Mouse (Mus musculus): ENCODE measurements around the gene Cenpk. TPM values are rescaled to one million over a fixed set of nuclear protein-coding genes. Genes with fewer than 3 reads are reported as not detected.
"Not testable (repeated sequence)": the region's sequence is repeated elsewhere in the genome, so short reads cannot be mapped to it uniquely, and the experiment has no call there.

Gene Cenpk
- 1 to 10 TPM; 1.4 to 1.9 TPM for total RNA-seq (2021)
- long read RNA-seq, experiment 1, partial matches to known transcripts = 0 of 1 reads
- long read RNA-seq, experiment 1, other reads (novel, unspliced or antisense) = 1 of 1 reads
- long read RNA-seq, experiment 2, partial matches to known transcripts = 0 of 1 reads
- long read RNA-seq, experiment 2, other reads (novel, unspliced or antisense) = 1 of 1 reads

GRCm38 (mm10) chr13:104228384-104229066 is at the start of gene Cenpk, which contains the start of gene Ppwd1:
Gene Cenpk, plus strand, starts transcription at chr13:104228611.
Gene Ppwd1, minus strand, starts transcription at chr13:104228843.
- DNase-seq = peak; percentile 96 to 98
- intact Hi-C loops (cut with DNase I) = loop anchor here (5.0 kb wide), 1 partner anchor 51 kb away; the partner anchor contains the start of genes Trappc13 and Trim23

GRCm38 (mm10) chr13:104178650-104179121 is 49.7 kb upstream of the Cenpk start, which contains the start of gene Trim23:
Gene Trim23, plus strand, starts transcription at chr13:104178797.
- peak; percentile 97 to 98 for DNase-seq
- intact Hi-C loops (cut with DNase I) = loop anchor here (5.0 kb wide), 1 partner anchor 49 kb away; the partner anchor contains the start of genes Cenpk and Ppwd1

- intact Hi-C loops (cut with DNase I) = loop anchor here (5.0 kb wide), 1 partner anchor 48 kb away; the partner anchor contains the start of genes Cenpk and Ppwd1
- DNase-seq = no peak
Measured at GRCm38 (mm10) chr13:104179176-104179888, 49.1 kb upstream of the Cenpk start.

GRCm38 (mm10) chr13:104187357-104187756 is 41.1 kb upstream of the Cenpk start:
- intact Hi-C loops (cut with DNase I) = no loop called here
- DNase-seq = no peak

- DNase-seq; intact Hi-C loops (cut with DNase I): not testable (repeated sequence)
Measured at GRCm38 (mm10) chr13:104195891-104196290, 32.5 kb upstream of the Cenpk start.

- DNase-seq = no peak
- intact Hi-C loops (cut with DNase I) = no loop called here
Measured at GRCm38 (mm10) chr13:104204313-104204712, 24.1 kb upstream of the Cenpk start.

GRCm38 (mm10) chr13:104227478-104227877 is 933 bp upstream of the Cenpk start:
- intact Hi-C loops (cut with DNase I) = loop anchor here (5.0 kb wide), 1 partner anchor 50 kb away; the partner anchor contains the start of genes Trappc13 and Trim23

GRCm38 (mm10) chr13:104229181-104229580 is 770 bp downstream of the Cenpk start:
- intact Hi-C loops (cut with DNase I) = loop anchor here (5.0 kb wide), 1 partner anchor 52 kb away; the partner anchor contains the start of genes Trappc13 and Trim23
- DNase-seq = no peak

More at GRCm38 (mm10) chr13:104227478-104227877, 933 bp upstream of the Cenpk start:
- DNase-seq = no peak

- intact Hi-C loops (cut with DNase I) = no loop called here
- no peak for DNase-seq
Measured at GRCm38 (mm10) chr13:104258997-104259396, 30.6 kb downstream of the Cenpk start.

- intact Hi-C loops (cut with DNase I) = loop anchor here (1.0 to 5.0 kb wide), 4 partner anchors 227 to 504 kb away; no protein-coding TSS in a partner anchor
- peak; percentile 7 for DNase-seq
Measured at GRCm38 (mm10) chr13:104285031-104285431, 56.6 kb downstream of the Cenpk start.

GRCm38 (mm10) chr13:104285737-104286311 is 57.4 kb downstream of the Cenpk start:
- intact Hi-C loops (cut with DNase I) = loop anchor here (1.0 to 5.0 kb wide), 5 partner anchors 226 to 655 kb away; no protein-coding TSS in a partner anchor
- DNase-seq = peak; percentile 9 to 29

- intact Hi-C loops (cut with DNase I) = loop anchor here (2.0 to 5.0 kb wide), 3 partner anchors 226 to 654 kb away; no protein-coding TSS in a partner anchor
- no peak for DNase-seq
Measured at GRCm38 (mm10) chr13:104286336-104286735, 57.9 kb downstream of the Cenpk start.

- intact Hi-C loops (cut with DNase I) = loop anchor here (2.0 to 5.0 kb wide), 3 partner anchors 225 to 654 kb away; no protein-coding TSS in a partner anchor
- peak; percentile 91 to 93 for DNase-seq
Measured at GRCm38 (mm10) chr13:104286897-104287309, 58.5 kb downstream of the Cenpk start.

GRCm38 (mm10) chr13:104287366-104288225 is 59.2 kb downstream of the Cenpk start, which contains the start of gene Adamts6:
Gene Adamts6, plus strand, starts transcription at chr13:104287835.
- intact Hi-C loops (cut with DNase I) = loop anchor here (2.0 to 5.0 kb wide), 3 partner anchors 225 to 653 kb away; no protein-coding TSS in a partner anchor

GRCm38 (mm10) chr13:104288226-104288859 is 59.9 kb downstream of the Cenpk start:
- DNase-seq = peak; percentile 73
- intact Hi-C loops (cut with DNase I) = loop anchor here (5.0 kb wide), 2 partner anchors 224 to 324 kb away; no protein-coding TSS in a partner anchor

More at GRCm38 (mm10) chr13:104287366-104288225, 59.2 kb downstream of the Cenpk start, which contains the start of gene Adamts6:
- DNase-seq = peak; percentile 14 to 19

- intact Hi-C loops (cut with DNase I) = loop anchor here (5.0 kb wide), 2 partner anchors 223 to 323 kb away; no protein-coding TSS in a partner anchor
- no peak for DNase-seq
Measured at GRCm38 (mm10) chr13:104289176-104289575, 60.8 kb downstream of the Cenpk start.

GRCm38 (mm10) chr13:104295472-104295871 is 67.1 kb downstream of the Cenpk start:
- DNase-seq = no peak
- intact Hi-C loops (cut with DNase I) = no loop called here
